Mouse (Mus musculus) thymus, postnatal 4 days (tissue): ENCODE data around the gene Gucy2c.

Source experiments
- DNase-seq: peaks from one replicate; pipeline ENCODE4 v3.0.0; 2021

Gene Gucy2c

DNA sequence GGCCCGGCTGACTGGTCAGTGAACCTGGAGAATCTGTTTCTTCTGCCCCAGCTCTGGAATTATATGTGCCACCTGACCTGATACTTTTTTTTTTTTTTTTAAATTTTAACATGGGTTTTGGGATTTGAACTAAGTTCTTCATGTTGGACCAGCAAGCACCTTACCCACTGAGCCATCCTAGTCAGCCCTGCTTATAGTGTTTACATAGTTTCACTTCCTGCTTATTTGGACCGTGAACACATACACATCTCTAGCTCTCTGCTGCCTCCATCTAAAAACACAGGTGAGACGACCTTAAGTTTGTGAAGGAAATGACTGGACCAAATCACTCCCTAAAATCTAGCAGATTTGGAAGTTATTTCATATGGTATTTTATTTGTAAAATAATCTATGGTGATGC, 58.4 kb downstream of the Gucy2c start:
- no peak for DNase-seq

DNA sequence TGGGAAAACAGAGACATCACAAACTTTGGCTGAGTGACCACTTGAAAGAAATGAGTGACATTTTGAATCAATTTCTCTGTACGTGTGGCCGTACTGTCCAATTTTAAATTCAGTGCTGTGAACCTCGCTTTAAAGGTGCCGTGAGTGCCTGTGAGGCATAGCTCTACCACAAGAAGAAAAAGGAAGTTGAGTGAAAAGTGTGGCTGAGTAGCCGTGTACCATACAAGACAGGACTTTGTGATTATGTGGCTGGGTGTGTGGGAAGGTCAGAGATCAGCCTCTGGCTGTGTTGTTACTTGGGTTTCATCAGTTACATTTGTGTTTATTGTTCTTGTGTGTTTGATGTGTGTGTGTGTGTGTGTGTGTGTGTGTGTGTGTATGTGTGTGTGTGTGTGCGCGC, 59.0 kb downstream of the Gucy2c start:
- no peak for DNase-seq

DNA sequence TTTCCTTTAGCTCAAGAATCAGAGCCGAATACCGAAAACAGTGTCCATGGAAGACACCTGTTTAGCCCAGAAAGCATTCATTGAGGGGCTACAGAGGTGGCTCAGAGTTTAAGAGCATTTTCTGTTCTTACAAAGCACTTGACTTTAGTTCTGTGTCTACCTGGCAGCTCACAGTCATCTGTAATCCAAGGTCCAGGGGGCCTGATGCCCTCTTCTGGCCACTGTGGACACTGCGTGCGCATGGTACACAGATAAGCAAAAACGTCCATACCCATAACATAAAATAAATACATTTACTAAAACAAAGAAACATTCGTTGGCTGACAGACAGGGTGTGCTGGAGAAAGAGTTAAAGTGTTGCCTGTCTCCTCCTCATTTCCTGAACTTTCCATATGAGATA, 59.6 kb downstream of the Gucy2c start:
- DNase-seq: peak; percentile 83

DNA sequence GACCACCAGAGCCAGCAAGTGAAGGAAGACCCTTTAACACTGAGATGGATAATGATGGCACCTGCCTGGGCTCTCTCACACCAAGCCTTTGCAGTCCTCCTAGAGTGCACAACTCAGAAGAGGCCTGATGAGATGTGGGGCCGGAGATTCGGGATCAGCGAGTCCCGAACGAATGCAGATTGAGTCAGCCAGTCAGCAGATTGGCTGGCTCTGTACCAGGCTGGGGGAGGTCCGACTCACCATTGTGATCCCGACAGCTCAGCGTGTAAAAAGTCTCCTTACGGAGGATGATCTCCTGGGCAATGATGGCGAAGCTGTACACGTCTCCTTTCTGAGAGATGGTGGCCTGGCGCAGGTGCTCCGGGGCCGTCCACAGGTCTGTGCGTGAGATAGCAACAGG, 61.1 kb downstream of the Gucy2c start:
- no peak for DNase-seq

DNA sequence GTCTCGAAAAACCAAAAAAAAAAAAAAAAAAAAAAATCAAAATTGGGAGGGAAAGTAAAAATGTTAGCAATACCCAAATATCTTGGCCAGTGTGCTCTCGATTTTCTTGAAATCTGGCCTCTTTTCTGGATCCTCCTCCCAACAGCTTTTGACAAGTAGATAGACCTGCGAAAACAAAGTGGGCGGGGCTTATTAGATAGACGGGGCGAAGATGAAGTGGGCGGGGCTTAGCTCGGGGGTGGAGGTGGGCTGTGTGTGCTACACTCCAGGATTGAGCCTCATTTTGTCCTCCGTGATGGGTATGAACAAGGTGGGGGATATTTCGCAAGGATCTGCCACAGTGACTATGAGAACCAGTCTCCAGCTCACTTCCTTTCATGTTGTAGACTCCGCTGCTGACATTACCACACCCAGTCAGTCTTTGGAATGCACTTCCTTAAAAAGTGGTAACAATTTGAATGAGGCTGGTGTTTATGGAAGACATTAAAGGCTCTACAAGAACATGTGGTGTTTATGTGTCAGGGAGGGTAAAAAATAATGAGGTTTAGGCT, 65.6 kb downstream of the Gucy2c start:
- no peak for DNase-seq

DNA sequence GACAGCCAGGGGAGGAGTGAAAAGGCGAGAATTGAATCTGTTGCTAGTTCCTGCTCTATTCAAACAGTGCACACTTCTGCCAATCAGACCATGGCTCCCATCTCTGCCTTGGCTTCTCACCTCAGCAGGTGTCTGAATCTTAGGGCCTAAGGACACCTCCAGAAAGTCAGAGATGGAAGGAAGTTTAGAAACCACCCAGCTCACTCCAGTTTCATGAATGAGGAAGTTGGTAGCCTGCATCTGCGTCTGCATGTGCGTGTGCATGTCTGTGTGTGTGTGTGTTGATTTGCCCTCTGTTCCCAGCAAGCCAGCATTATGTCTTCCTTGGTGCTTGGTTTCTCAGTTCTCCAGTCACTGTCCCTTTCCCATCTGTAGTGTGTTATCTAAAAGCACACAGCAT, 67.5 kb downstream of the Gucy2c start:
- no peak for DNase-seq

DNA sequence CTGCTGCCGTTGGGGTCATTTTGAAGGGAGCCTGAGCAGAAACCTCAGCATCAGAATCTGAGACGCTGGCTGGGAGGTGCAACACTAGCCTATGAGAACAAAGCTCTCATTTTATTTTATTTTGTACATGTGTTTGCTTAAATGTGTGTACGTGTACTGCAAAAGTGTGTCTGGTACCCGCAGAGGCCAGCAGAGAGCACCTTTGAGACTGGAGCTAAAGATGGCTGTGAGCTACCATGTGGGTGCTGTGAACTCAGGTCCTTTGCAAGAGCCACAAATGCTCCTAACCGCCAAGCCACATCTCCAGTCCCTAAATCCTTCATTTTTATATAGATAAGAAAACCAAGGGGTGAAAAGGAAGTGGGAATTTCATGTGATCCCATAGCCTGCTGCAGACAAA, 71.2 kb downstream of the Gucy2c start:
- DNase-seq: peak; percentile 31

DNA sequence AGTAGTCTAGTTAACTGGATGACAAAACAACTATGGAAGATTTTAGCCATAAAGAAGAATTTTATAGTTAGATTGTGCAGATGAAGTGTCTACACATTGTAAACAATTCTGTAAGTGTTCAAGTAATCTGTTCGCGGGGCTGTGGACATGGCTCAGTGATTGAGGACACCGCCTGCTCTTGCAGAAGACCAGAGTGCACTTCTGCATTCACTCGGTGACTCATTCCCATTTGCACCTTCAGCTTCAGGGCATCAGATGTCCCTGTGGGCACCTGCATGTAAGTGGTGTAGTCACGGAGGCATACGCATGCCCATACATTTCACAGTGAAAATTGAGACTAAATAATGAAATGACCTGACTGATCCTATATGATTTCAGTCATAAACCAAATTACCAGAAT, 73.0 kb downstream of the Gucy2c start:
- no peak for DNase-seq

DNA sequence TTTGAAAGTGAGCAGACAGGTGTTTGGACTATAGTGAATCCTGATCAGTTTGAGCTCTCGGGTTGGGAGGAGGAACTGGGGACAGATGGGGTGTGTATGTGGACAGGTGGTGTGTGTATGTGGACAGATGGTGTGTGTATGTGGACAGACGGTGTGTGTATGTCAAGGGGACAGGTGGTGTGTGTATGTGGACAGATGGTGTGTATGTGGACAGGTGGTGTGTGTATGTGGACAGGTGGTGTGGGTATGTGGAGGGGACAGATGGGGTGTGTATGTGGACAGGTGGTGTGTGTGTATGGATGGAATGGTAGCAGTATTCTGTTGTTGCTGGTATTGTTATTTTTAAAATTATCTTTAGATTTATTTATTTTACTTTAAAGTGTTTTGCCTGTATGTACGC, 79.7 kb downstream of the Gucy2c start:
- no peak for DNase-seq

DNA sequence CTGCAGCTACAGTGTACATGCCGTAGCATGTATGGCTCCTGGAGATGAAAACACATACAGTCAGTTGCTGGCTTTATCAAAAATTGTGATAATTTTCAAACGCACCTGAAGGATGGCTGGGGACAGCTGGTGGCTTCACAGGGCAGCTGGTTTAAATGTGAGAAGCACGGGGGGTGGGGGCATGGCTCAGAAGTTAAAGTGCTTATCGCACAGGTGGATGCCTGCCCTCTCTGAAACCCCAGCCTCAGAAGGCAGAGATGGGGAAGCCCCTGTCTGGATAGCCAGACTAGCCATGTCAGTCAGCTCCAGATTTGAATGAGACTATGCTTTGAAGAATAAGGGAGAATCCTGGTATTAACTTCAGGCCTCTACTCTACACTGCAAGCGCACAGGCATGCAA, 80.4 kb downstream of the Gucy2c start:
- no peak for DNase-seq

DNA sequence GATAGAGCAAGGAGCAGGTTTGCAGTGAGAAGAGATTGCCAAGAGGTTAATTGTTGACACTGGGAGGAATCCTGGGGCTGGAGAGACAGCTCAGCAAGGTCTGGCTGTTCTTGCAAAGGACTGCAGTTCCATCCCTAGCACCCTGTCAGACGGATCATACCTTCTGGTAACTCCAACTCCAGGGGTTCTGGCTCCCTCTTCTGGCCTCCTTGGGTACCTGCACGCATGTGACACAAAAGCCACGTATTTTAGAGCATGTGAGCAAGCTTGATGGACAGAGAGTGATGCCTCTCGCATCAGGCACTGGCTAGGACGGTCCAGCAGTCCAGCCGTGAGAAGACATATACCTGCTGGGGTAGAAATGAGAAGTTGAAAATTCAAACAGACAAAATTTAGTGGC, 90.3 kb downstream of the Gucy2c start:
- no peak for DNase-seq

DNA sequence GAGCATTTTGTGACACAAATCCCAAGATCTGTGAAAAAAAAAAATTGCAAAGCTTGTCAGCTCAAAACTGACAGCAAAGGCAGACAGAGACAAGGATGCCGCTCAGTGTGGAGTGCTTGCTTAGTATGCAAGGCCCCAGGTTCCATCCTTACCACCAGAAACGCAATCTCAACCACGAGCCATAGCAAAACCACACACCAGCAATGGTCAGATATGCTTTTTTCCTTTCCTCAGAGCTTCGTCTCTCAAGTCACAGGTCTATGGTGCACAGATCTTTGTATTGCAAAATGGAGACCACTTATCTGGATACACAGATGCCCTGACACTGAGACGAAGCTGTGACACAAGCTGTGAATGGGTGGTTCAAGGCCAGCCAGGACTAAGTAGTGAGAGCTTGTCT, 91.0 kb downstream of the Gucy2c start:
- DNase-seq: no peak

DNA sequence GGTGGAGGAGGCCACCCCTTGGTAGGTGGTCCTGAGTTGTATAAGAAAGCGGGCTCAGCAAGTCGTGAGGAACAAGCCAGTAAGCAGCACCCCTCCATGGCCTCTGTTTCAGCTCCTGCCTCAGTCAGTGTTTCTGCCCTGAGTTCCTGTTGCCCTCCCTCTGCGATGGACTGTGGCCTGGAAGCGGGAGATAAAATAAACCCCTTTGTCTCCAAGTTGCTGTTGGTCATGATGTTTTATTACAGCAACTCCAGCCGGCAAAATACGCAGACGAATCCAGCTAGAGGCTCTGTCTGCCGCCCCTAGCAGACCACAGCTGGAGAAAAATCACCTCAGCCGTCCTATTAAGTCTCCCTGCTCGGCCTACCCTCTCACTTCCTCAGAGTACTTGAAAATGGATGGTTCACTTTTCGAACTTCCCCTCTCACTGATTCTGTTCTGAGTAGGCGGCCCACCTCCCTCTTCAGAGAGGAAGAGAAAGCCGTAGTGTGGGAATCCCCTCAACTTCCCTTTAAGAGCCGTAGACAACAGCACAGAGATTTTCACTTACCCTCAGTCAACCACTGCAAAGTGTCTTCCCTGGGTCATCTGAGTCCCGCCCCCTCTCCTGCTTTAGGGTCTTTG, 91.7 kb downstream of the Gucy2c start:
- no peak for DNase-seq

DNA sequence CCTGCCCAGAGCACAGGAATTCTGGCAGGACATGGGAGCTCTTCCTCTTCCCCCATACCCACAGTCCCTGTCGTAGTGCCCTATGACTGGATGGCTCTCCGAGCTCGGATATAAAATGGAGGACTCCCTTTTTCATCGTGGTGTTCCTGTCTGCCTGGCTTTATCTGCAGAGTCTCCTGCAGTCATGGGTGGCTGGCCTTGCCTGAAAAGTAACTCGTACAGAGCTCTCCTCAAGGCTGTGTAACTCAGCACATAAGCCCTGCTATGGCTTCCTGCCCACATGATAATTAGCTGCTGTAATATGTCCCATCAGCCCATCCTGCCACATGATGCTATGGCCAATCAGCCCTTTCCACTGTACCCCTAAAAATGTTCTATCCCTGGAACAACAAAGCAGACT, 96.1 kb downstream of the Gucy2c start:
- no peak for DNase-seq

DNA sequence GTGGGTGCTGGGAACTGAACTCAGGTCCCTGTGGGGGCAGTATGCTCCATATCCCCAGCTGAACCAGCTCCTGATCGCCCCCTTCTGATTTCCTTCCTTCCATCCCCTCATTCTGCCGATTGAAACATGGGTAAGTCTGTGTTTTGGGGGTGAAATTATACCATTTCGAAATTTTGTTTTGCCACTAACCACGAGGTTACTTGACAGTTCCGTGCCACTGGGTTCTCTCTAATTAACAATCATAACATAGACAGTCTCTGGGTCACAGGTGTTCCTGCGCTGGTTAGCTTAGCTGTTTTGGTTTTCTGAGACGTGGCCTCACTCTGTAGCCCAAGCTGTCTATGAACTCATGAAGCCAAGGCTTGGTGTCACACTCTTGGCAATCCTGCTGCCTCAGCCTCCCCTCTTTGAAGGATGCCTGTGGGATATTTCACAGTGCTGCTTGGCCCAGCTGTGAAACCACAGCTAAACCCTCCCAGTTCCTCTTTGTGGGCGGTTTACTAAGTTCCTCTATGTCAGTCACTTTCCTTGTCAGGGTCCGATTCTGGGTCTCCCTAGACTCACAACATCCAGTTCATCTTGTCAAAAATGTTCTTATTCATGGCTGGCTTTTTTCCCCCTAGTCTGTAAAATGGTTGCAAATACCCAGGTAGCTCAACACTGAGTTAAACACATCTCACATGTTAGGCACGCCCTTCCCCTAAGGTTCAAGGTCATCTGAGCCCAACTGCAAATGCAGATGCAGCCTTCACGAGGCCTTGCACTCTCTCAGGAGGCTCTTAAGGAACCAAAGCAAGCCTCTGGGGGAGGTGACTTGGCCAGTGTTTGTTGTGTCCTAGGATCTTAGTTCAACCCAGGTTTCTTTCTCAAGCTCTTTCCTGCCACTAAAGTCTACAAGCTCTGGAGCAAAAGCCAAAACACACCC, 97.9 kb downstream of the Gucy2c start:
- no peak for DNase-seq

DNA sequence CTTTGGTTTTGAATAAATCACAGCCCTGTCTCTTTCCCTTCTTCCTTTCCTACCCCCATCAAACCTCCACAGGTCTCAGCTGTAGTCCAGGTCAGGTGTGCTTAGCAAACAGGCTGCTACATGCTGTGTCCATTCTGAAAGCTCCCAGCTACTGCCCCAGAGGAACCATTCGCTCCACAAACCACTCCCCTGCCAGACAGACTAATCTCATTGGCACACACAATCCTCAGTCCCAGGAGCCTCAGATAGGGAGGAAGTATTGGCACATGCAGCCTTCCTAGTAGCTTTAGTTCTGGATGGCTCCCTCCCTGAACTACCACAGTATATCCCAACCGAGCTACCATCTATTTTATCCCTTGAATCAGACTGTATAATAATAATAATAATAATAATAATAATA, 102.2 kb downstream of the Gucy2c start:
- no peak for DNase-seq

DNA sequence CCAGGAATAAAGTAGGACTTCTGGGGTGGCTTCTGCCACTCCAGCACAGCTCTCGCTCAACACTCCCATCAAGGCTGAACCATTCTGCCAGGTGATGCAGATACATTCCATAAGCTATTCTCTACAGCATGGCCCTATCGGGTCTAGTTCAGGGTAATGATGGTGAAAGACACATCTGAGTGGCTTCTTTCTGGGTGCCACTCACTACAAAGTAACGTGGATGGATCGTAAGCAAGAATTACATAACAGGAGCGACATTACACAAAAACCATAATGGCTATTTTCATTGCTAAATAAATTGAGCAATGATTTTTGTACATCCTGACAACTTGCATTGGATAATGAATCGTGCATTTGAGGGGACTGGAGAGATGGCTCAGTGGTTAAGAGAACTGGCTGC, 106.6 kb downstream of the Gucy2c start:
- DNase-seq: no peak

DNA sequence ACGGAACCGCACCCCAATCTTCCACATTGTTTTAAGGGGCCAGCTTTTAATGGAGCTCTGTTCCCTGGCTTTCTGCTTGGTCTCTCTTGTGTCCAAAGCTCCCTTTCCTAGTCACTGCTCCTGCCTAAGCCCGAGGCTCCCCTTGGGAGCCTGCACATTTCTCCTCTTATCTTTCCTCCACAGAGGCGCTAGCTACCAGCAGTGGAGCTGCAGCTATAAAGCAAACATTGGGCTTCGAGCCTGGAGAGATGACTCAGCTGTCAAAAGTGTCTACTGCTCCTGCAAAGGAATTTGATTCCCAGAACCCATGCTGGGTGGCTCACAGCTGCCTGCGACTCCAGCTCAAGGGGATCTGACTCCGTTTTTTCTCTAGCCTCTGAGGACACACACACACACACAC, 109.1 kb downstream of the Gucy2c start:
- no peak for DNase-seq

DNA sequence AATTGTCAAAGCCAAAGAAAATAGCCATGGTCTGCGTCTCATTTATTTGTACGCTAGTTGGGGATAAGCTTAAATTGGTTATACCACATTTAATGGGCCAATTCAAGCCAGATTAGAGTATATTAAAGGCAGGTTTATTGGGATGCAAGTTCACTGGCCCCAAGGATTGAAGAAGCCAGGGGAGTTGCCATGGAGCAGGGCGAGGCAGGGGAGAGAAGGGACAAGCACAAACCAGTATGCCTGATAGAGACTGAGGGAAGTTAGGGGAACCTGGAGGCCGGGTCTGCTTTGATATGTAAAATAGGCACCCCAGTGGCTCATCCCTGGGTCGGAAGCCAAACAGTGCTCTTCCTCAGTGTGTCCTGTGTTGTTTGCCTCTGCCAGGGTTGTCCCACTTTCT, 112.3 kb downstream of the Gucy2c start:
- no peak for DNase-seq

DNA sequence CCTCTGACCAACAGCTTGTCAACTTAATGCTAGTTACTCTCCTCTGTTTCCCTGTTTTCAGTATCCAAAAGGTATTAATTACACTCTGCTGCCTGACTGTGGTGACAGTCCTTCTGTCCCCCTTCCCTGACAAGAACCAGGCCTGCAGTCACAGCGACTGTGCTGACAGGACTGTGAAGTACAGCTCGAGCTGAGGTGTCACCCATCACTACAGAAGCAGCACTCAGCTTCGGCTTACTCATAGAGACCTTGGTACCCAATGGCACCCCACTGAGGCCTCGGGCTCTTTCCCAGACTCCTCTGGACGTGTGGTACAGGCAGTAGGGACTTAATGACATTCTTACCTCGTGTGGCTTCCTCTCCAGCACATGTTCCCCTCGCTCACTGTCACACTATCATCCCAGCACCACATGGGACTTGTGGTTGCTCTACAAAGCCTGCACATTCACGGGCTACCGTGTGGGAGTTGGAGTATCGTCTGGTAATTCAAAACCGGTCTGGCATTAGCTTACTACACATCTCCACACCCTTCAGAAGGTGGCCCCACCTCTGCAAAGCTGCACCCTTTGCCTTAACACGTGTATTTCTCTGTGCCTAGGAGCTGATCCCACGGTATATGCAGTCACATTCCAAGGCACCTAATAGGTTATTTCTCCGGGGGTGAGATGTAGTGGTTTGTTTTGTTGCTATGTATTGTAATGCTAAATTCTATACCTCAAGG, 113.1 kb downstream of the Gucy2c start:
- no peak for DNase-seq

DNA sequence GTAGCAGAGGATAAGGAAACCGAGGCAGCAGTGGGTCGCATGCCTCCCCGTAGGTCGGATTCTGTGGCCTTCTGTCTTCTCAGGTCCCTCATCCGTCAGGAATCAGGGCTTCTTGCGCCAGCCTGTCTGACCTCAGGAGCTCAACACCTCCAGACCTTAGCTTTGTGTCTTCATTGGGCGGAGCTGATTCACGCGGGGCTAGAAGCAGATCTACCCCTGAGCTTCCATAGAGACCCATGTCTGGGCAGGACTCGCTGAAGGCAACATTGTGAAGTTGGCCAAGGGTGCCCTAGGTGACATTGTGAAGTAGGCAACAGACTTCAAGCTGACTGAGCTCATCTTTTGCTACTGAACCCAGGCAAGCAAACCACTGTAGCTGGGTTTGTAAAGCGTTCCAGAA, 119.5 kb downstream of the Gucy2c start:
- DNase-seq: no peak

DNA sequence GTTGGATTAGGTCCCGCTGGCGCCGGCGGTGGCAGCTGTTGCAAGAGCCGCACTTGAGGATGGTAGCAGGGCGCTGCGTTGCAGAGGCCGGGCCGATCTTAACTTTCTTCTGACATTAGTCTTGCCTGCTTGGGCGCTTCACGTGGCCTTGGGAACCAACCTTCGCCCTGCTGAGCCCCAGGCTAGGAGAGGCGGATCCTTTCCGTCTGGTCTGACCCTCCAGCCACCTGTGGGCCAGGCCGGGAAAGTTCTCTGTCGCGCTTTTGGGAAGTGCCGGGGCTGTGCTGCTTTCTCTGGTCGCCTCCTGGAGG, 119.9 kb downstream of the Gucy2c start, which contains the start of gene Plbd1:
Gene Plbd1 (minus strand): TSS at position 223 of the 311 bp plus-strand sequence.
- DNase-seq: no peak

DNA sequence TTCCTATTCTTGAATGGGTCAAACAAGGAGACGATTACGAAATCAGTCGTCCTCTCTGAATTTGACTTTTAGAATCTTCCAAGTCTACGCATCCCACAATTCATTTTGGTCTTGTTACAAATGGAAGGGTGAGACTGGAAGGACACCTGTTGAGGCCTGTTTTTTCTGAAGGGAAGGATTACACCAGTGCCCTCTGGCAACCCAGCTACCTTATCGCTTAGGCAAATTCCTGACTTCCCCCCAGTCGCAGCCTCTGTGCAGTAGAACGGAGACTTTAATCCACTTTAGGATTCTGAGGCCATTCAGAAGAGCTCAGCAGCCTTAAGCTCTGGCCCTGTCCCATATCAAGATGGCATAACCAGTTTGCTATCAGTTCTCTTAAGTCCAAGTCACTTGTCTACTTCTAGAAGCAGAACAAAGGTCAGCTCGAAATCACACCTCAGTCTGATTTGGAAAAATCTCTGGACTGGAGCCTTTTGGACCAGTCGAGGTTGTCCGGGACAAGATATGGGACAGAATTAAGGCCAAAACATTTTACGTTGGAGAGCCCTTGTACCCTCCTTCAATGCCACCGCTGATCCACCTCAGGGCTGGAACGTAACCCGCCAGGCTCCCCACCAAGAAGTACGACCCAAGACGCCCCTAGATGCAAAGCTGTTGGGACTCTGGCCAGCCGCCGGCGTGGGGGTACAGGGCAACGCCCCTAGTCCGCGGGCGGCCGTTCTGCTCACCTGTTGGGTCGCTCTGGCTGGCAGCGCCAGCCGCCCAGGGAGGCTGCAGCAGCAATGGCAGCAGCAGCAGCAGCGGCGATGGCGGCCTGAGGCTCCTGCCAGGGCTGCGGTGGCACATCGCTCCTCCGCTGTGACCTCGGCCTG, 120.5 kb downstream of the Gucy2c start:
- peak; percentile 42 for DNase-seq
